Mouse (Mus musculus) thymus, adult 2 months (tissue): ENCODE measurements at regions not wholly inside any gene's neighbourhood (a gene's known extent, or its start where the extent isn't known, plus 50 kb on each side); places are given as distances from the start of the nearest gene placed in this dataset.

Source experiments
- DNase-seq: peaks from one replicate; pipeline ENCODE4 v3.0.0; 2021
- H3K27ac ChIP-seq: fragments of 200-500 bp; 2 replicates; pipeline ENCODE4 v1.5.1; 2012; ENCODE audit warnings: low read length, control low read depth; ENCODE audit not compliant: control insufficient read depth, insufficient read depth
- H3K27me3 ChIP-seq: fragments of 200-500 bp; 2 replicates; pipeline ENCODE4 v1.6.1; 2012; ENCODE audit warnings: mild to moderate bottlenecking, low read length, moderate library complexity, mixed read lengths; ENCODE audit not compliant: control insufficient read depth, insufficient read depth
- H3K36me3 ChIP-seq: fragments of 200-500 bp; 2 replicates; pipeline ENCODE4 v1.6.1; 2012; ENCODE audit warnings: mild to moderate bottlenecking, low read length, moderate library complexity; ENCODE audit not compliant: control insufficient read depth, insufficient read depth
- H3K4me1 ChIP-seq: fragments of 200-500 bp; replicated peaks from 2 replicates; pipeline ENCODE4 v1.6.1; 2012; ENCODE audit warnings: low read length; ENCODE audit not compliant: control insufficient read depth, insufficient read depth
- H3K4me3 ChIP-seq: fragments of 200-500 bp; 2 replicates; pipeline ENCODE4 v1.5.1; 2012; ENCODE audit warnings: mild to moderate bottlenecking, low read length, control low read depth, moderate library complexity; ENCODE audit not compliant: control insufficient read depth, insufficient read depth
- CTCF ChIP-seq: fragments of 200-500 bp; IDR thresholded peaks from 2 replicates; pipeline ENCODE4 v1.5.1; 2012; ENCODE audit warnings: mild to moderate bottlenecking, control low read depth, low read length, moderate library complexity, borderline replicate concordance; ENCODE audit not compliant: control insufficient read depth, poor library complexity, insufficient read depth; ENCODE audit errors: extremely low read depth
- POLR2A ChIP-seq: fragments of 200-500 bp; IDR thresholded peaks from 2 replicates; pipeline ENCODE4 v1.6.1; 2012; ENCODE audit warnings: mild to moderate bottlenecking, low read length, control low read depth, moderate library complexity; ENCODE audit not compliant: control insufficient read depth, poor library complexity, insufficient read depth; ENCODE audit errors: extremely low read depth
- WGBS: fragments of 180-500 bp; shearing (Covaris S2); methylation state at CpG from one replicate; pipeline ENCODE4 v1.1.7; 2018; 5-methylcytosine and 5-hydroxymethylcytosine counted together

DNA sequence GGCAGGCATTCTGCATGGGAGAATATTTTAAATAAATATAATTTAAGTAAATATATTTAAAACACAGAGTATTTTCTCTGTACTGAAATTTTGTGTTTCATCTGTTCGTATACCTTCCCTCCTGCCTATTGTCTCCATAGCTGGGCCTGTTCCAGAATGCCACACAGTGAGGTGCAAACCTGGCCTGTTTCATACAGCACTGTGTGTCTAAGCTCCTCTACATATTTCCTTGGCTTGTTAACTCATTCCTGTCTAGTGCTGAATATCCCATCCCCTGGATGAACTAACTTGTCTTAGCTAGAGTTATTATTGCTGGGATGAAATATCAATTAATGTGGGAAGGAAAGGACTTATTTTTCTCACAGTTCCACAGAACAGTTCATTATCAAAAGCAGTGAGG, 277.0 kb upstream of the Pfn2 start:
- WGBS = 79% methylated on average over 1 of the region's 1 CpGs
- no peak for DNase-seq
- H3K27me3 ChIP-seq = no peaks in the 10 kb centered on the region
- TF ChIP-seq CTCF (no peak), POLR2A (no peak)
- no peaks in the 10 kb centered on the region for H3K36me3 ChIP-seq
- no peak overlapping the region for H3K4me3 ChIP-seq
- no peaks in the 10 kb centered on the region for H3K4me1 ChIP-seq
- no peak overlapping the region for H3K27ac ChIP-seq

DNA sequence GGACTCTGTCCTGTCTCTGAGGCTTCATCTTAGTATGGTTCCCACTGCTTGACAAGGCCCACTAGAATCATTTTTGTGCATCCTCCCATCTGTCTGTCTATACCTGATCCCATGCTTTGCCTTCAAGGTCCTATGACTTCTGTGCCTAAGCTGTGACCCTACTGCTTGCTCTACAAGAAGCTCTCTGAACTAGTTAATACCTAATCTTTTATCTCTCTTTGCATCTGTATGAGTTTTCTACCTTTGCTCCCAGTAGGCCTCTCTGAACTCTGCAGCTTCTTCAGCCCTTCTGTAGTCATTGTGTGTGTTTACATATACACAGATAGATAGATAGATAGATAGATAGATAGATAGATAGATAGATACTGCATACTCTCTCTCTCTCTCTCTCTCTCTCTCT, 279.1 kb upstream of the Pfn2 start:
- TF ChIP-seq POLR2A (no peak), CTCF (no peak)
- no peak for DNase-seq
- H3K4me3 ChIP-seq = no peak overlapping the region
- H3K27me3 ChIP-seq = no peaks in the 10 kb centered on the region
- H3K36me3 ChIP-seq = no peaks in the 10 kb centered on the region
- H3K27ac ChIP-seq = no peak overlapping the region
- no peaks in the 10 kb centered on the region for H3K4me1 ChIP-seq

DNA sequence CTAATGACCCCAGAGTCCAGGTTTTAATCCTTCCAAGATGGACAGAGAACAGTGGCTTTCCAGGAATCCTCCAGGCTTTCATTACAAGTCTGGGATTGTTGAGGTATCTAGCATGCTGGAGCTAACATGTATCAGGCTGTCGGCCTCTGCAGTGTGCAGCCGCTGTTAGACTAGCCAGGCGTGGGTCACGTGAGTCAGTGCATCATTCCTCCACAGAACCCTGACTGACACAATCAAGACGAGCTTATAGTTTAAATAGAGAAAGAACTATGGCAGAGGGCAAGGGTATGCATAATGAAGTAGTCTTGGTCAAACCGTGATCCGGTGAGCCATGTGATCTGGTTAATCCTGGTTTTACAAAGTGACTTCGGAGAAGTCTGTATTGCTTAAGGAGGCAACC, 280.2 kb upstream of the Pfn2 start:
- Histone ChIP-seq H3K27ac (no peak overlapping the region), H3K4me3 (no peak overlapping the region), H3K4me1 (no peaks in the 10 kb centered on the region), H3K36me3 (no peaks in the 10 kb centered on the region), H3K27me3 (no peaks in the 10 kb centered on the region)
- TF ChIP-seq POLR2A (no peak), CTCF (no peak)
- 90% methylated on average over 8 of the region's 8 CpGs for WGBS
- DNase-seq = no peak

DNA sequence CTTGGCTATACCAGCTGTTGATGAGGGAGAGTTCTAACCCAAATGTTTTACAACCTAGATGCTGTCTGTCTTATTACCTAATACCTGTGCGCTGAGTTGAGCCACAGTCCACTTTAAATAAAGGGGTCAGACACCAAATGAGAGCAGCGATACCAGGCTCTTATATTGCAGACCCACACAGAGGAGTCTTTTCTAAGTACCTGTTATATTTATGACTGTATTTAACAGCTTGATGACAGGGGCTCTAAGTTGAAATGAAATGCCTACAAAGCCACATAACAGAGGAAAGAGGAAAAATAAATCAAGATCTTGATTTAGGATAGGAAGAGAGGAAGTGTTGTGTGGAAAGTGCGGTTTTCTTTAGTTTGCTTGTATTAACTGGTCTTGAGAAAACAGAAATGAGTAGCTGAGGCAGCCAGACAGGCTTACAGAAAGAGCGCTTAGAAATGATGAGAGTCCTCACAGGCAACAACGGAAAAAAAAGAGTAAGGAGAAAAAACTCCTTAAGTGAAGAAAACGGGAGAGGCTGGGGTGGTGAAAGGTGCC, 281.6 kb upstream of the Pfn2 start:
- Histone ChIP-seq H3K27me3 (no peaks in the 10 kb centered on the region), H3K4me3 (no peak overlapping the region), H3K4me1 (no peaks in the 10 kb centered on the region), H3K36me3 (no peaks in the 10 kb centered on the region), H3K27ac (no peak overlapping the region)
- no peak for DNase-seq
- WGBS = 8% methylated on average over 6 of the region's 6 CpGs
- TF ChIP-seq POLR2A (no peak), CTCF (no peak)

DNA sequence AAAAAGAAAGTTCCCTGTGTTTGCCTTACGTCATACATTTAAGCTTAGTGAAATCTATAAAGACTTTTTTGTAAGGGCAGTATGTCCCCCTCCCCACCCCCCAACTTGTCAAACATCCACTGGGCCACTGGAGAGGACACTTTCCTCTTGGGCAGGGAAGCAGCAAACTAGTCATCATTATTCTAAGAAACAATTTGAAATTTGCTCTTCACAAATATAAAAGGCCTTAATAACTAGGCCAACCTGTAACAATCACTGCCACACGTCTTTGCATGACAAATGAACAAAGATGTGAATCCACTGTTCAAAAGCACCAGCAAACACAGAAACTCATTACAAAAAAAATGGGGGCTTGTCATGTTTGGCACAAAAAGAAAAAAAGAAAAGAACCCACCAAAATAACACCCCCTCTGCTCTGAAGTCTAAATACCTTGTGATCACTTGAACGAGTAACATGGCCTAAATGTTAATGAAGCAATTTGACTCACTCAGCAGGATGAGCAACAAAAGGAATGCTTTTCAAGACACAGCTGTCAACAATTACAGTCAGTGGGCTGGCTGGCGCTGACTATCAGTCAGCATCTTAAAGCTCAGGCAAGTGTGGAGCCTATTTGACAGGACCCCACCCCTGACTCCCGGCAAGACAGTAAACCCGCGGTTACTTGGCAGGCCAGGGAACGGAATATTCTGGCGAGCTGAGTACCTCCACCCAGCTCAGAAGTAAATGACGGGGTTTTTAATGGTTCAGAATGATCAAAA, 278.7 kb upstream of the Tsc22d2 start:
- DNase-seq = no peak
- H3K4me1 ChIP-seq = no peaks in the 10 kb centered on the region
- H3K27ac ChIP-seq = no peak overlapping the region
- H3K27me3 ChIP-seq = no peaks in the 10 kb centered on the region
- TF ChIP-seq CTCF (no peak), POLR2A (no peak)
- H3K36me3 ChIP-seq = no peaks in the 10 kb centered on the region
- H3K4me3 ChIP-seq = no peak overlapping the region
- WGBS = 69% methylated on average over 10 of the region's 10 CpGs

DNA sequence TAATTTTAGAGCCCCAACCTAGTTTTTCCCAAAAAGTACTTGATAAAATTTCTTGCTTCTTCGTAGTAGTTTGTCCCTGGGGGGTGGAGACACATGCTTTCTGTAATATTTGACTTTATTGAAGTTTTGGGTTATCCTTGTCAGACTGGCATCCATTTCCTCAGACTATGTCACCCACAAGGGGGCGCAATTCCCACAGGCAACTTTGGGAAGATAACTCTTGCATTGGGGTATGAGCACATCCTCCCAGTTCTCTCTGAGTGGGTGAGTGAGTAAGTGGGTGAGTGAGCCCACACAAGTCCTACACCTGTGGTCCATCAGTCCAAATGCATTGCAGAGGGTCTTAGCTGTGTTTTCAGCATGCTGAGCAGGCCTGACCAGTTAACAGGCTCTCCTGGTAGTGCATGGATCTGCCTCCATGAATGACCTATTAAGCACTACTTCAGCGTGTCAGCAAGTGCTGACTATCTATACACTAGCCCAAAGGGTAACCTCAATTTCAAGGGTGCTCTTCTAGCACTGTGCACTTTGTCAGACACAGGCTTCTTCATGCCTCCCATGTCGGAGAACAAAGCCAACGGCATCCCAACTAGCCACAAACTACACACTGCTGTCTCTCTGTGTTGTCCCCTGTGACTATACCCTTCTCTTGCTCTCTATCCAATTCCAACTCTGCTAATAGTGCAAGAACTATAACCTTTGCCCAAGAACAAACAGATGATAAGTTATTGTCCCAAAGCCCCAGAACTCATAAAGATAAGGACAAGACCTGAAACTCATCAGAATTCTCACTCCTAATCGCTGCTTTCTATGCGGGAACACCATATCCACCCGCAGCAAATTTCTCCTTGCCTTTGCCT, 275.6 kb upstream of the Tsc22d2 start:
- WGBS = 82% methylated on average over 8 of the region's 8 CpGs
- no peaks in the 10 kb centered on the region for H3K27me3 ChIP-seq
- DNase-seq = peak; percentile 6
- H3K4me1 ChIP-seq = no peaks in the 10 kb centered on the region
- TF ChIP-seq CTCF = no peak
- TF ChIP-seq POLR2A = no peak
- H3K36me3 ChIP-seq = no peaks in the 10 kb centered on the region
- no peak overlapping the region for H3K4me3 ChIP-seq
- H3K27ac ChIP-seq = no peak overlapping the region
